Mouse (Mus musculus) midbrain, postnatal 0 days (tissue): ENCODE results near the gene Gpr149. TPM values are rescaled to one million over a fixed set of nuclear protein-coding genes. Genes with fewer than 3 reads are reported as not detected.

Experiments
- ATAC-seq: fragments of 200-750 bp; cut with Nextera tagmentation; 2 replicates; pipeline ENCODE4 v1.8.0; 2017; ENCODE audit warnings: moderate number of reproducible peaks, mild to moderate bottlenecking, moderate TSS enrichment, moderate library complexity; ENCODE audit not compliant: low FRiP score
- DNase-seq: peaks from one replicate; pipeline ENCODE4 v3.0.0-alpha.2; 2015; ENCODE audit warnings: low spot score
- H3K27ac ChIP-seq: fragments of 300-500 bp; sonication (generic); 2 replicates; pipeline ENCODE4 v1.5.1; 2014; ENCODE audit warnings: low read depth, mild to moderate bottlenecking, low read length, mixed read lengths
- H3K27me3 ChIP-seq: fragments of 300-500 bp; sonication (generic); 2 replicates; pipeline ENCODE4 v1.6.1; 2014; ENCODE audit warnings: low read length, control low read depth, mixed read lengths; ENCODE audit not compliant: insufficient read depth
- H3K36me3 ChIP-seq: fragments of 300-500 bp; sonication (generic); 2 replicates; pipeline ENCODE4 v1.6.1; 2014; ENCODE audit warnings: low read length, control low read depth, mixed read lengths; ENCODE audit not compliant: insufficient read depth
- H3K4me1 ChIP-seq: fragments of 300-500 bp; sonication (generic); 2 replicates; pipeline ENCODE4 v1.6.1; 2014; ENCODE audit warnings: mild to moderate bottlenecking, control low read depth, antibody characterized with exemption, low read length, mixed read lengths; ENCODE audit not compliant: insufficient read depth
- H3K4me2 ChIP-seq: fragments of 300-500 bp; sonication (generic); 2 replicates; pipeline ENCODE4 v1.6.1; 2014; ENCODE audit warnings: low read depth, mild to moderate bottlenecking, low read length, mixed read lengths; ENCODE audit not compliant: poor library complexity, severe bottlenecking
- H3K4me3 ChIP-seq: fragments of 300-500 bp; sonication (generic); 2 replicates; pipeline ENCODE4 v1.5.1; 2014; ENCODE audit warnings: low read depth, mild to moderate bottlenecking, low read length, moderate library complexity
- H3K9ac ChIP-seq: fragments of 300-500 bp; sonication (generic); replicated peaks from 2 replicates; pipeline ENCODE4 v1.6.1; 2014; ENCODE audit warnings: mild to moderate bottlenecking, low read length, moderate library complexity, mixed read lengths; ENCODE audit not compliant: poor library complexity, severe bottlenecking
- H3K9me3 ChIP-seq: fragments of 300-500 bp; sonication (generic); 2 replicates; pipeline ENCODE4 v1.6.1; 2016; ENCODE audit warnings: low read length, control low read depth
- CTCF ChIP-seq: IDR thresholded peaks from 2 replicates; pipeline ENCODE4 v1.5.1; 2016; ENCODE audit warnings: antibody characterized with exemption, mild to moderate bottlenecking
- WGBS: fragments of 180-500 bp; shearing (Covaris S2); extraction: QIAGEN DNeasy Blood & Tissue Kit; methylation state at CpG from one replicate; pipeline ENCODE4 v1.1.7; 2014; 5-methylcytosine and 5-hydroxymethylcytosine counted together
- polyA plus RNA-seq: library from polyadenylated mRNA; unstranded; fragments of >200 nt; fragmentation: Nextera tagmentation; extraction: Ambion mirVana; gene quantifications from 2 replicates; pipeline ENCODE4 v1.2.1, GENCODE M21; 2015
- total RNA-seq: library from RNA; depleted of rRNA; stranded (reverse); fragments of >200 nt; gene quantifications from 2 replicates; pipeline ENCODE4 v1.2.3, GENCODE M21; 2014; rRNA removed

The Gpr149 gene
- total RNA-seq (3.8 and 6.2 TPM in 2 replicates), polyA plus RNA-seq (4.3 and 4.8 TPM in 2 replicates)

DNA sequence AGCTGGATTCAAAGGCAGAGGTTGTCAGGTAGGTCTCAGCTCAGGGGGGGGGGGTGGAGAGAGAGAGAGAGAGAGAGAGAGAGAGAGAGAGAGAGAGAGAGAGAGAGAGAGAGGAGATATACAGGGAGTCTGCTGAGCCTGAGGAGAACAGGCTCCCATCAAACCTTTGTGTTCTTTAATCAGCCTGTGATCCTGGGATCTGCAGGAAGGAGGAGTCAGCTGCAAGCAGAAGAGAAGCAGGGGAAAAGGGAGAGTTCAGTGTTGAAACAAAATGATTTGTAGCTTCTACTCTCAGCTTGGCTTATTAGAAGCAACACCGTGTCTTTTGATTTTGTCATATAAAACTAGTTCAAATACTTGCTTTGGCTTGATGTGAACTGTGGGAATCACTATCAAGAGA is at the start of gene Gpr149:
TSS of gene Gpr149 (minus strand) at position 168 of the 400 bp plus-strand sequence.
- peak within 1 kb of the TSS; percentile 58 for H3K9ac ChIP-seq
- WGBS: 72% methylated on average over 1 of the region's 1 CpGs
- TF ChIP-seq CTCF: no peak
- peak within 1 kb of the TSS; percentile 64 for H3K4me3 ChIP-seq
- H3K4me1 ChIP-seq: 0 out of 2 replicates have a peak, but pooled peaks cover 4% of the 10 kb centered on the region
- no peaks in the 10 kb centered on the region for H3K27me3 ChIP-seq
- no peaks in the 10 kb centered on the region for H3K36me3 ChIP-seq
- ATAC-seq: no peak
- H3K9me3 ChIP-seq: no peaks in the 10 kb centered on the region
- no peak within 1 kb of the TSS for H3K27ac ChIP-seq
- peak within 1 kb of the TSS; percentile 70 for H3K4me2 ChIP-seq
- no peak for DNase-seq

DNA sequence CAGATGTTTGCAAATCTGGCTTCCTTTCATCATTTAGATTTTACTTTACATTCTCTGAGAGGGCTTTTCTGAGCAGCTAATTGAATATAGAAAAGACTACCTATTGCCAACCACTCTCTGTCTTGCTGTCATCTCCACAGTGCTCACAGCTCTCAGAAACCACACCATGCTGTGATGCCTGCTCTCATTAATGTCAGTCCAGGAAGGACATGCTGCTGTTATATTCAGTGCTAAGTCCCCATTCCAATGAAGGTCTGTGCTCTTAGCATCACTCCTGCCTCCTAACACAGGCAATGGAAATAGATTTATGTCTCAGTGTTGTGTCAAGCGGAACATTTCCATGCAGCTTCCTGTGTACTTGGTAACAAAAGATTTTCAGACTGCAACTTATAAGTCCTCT is 45.6 kb upstream of the Gpr149 start:
- no peaks in the 10 kb centered on the region for H3K4me1 ChIP-seq
- H3K36me3 ChIP-seq: no peaks in the 10 kb centered on the region
- H3K9me3 ChIP-seq: no peaks in the 10 kb centered on the region
- no peak overlapping the region for H3K4me2 ChIP-seq
- ATAC-seq (no peak), DNase-seq (peak; percentile 32)
- 68% methylated on average over 1 of the region's 1 CpGs for WGBS
- H3K27me3 ChIP-seq: no peaks in the 10 kb centered on the region
- H3K9ac ChIP-seq: no peak overlapping the region
- no peak overlapping the region for H3K27ac ChIP-seq
- H3K4me3 ChIP-seq: no peak overlapping the region
- TF ChIP-seq CTCF: no peak

DNA sequence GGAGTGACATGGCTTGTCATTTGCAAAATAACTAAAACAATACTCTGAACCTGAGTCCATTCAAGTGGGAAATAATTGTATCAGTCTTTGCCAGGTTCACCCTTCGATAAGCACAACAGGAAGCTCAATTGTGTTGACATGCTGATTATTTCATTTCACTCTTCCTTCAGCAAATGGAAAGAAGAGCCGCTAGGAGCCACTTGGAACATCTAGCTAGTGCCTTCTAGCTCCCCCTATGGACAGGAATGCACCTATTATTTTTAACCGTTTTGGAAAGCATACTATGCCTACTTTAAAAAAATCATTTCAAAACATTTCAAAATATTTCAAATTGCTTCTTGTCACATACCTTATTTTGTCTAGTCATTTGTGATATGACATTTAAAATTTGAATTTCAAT is 5.9 kb upstream of the Gpr149 start:
- Histone ChIP-seq H3K9ac (no peak overlapping the region), H3K27me3 (no peaks in the 10 kb centered on the region), H3K4me2 (no peak overlapping the region), H3K27ac (no peak overlapping the region), H3K4me3 (no peak overlapping the region), H3K9me3 (no peaks in the 10 kb centered on the region), H3K4me1 (no peaks in the 10 kb centered on the region), H3K36me3 (no peaks in the 10 kb centered on the region)
- TF ChIP-seq CTCF: 0 out of 2 replicates have a peak, but pooled peaks have one; percentile 1
- whole genome bisulfite sequencing: 69% methylated on average over 3 of the region's 3 CpGs
- peak; percentile 18 for DNase-seq
- ATAC-seq: no peak

DNA sequence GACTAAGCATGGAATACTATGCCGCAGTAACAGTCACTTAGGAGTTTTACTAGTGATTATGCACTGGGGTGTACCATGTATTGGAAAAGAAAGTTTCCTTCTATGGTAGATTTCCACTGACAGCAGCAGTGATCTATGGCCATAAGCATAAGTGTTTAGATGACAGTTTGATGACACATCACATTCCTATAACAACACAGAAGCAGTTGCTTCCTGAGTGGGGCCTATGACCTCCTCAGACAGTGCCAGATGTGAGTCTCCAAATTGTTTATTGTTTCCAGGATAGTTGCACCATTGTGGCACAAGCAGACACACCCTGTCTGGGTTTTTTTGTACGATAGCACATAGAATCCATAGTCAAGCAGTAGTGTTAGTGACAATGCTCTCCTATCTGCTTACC is 991 bp upstream of the Gpr149 start:
- Histone ChIP-seq H3K4me3 (no peak overlapping the region), H3K27ac (no peak overlapping the region), H3K4me2 (no peak overlapping the region), H3K9ac (no peak overlapping the region), H3K9me3 (no peaks in the 10 kb centered on the region), H3K27me3 (no peaks in the 10 kb centered on the region), H3K36me3 (no peaks in the 10 kb centered on the region), H3K4me1 (0 out of 2 replicates have a peak, but pooled peaks cover 4% of the 10 kb centered on the region)
- no peak for ATAC-seq
- 90% methylated on average over 2 of the region's 2 CpGs for WGBS
- TF ChIP-seq CTCF: no peak
- DNase-seq: no peak

DNA sequence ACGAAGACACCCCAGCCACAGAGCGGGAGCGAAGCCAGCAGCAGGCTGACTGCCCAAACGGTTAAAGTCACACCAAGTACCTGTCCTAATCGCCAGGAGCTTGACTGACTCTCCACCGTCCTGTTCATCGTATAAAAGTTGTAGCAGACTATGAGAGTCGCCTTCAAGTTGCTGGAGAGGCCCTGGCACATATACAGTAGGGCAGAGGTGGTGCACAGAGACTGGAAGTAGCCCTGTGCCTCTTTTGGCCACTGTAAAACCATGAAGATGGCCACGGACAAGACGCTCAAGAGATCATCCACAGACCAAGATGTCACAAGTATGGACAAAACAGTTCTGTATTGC is 921 bp downstream of the Gpr149 start:
- Histone ChIP-seq H3K9me3 (no peaks in the 10 kb centered on the region), H3K4me1 (0 out of 2 replicates have a peak, but pooled peaks cover 4% of the 10 kb centered on the region), H3K4me3 (peak overlapping the region; percentile 64), H3K36me3 (no peaks in the 10 kb centered on the region), H3K27me3 (no peaks in the 10 kb centered on the region), H3K4me2 (peak overlapping the region; percentile 70), H3K9ac (peak overlapping the region; percentile 58), H3K27ac (0 out of 2 replicates have a peak overlapping the region, but pooled peaks have one; percentile 27)
- no peak for TF ChIP-seq CTCF
- ATAC-seq (peak; percentile 45; the same call in 1 of the 2 replicates), DNase-seq (no peak)
- WGBS: 16% methylated on average over 10 of the region's 10 CpGs

DNA sequence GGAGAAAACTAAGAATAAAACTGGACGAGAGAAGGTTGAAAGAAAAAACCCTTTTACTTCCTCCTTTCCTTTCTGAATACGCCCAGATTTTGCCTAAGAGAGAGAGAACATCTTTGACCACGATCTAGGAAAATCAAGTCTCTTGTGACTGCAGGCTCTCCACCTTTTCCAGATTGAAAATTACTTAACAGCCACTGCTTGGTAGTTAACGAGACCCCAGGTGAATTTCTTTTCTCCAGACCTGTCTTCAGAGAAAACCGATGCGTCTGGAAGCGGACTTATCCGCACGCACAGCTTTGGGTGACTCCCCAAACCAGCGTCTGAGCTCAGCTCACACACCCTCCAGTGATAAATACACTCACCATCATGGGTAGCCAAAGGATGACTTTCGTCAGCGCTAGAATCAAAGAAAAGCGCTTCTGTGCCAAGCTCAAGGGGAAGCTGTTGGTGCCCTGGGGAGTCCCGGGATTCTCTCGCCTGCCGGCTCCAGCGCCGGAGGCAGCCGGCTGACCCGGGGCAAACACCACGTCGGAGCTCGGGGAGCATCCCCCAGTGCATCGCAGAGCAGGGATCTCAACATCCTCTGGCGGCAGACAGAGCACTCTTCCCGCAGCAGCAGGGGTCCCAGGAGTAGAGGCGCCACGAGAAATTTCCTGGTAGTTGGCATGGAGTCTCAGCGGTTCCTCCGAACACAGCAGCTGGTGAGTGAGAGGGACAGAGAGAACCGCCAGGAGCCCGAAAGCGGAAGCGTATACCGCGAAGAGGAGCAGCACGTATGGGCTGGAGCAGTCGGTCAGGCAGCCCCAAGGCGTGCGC is 1.5 kb downstream of the Gpr149 start:
- no peak for TF ChIP-seq CTCF
- Histone ChIP-seq H3K9me3 (no peaks in the 10 kb centered on the region), H3K4me3 (peak overlapping the region; percentile 64), H3K9ac (peak overlapping the region; percentile 58), H3K36me3 (no peaks in the 10 kb centered on the region), H3K27me3 (no peaks in the 10 kb centered on the region), H3K4me2 (peak overlapping the region; percentile 70), H3K4me1 (0 out of 2 replicates have a peak, but pooled peaks cover 4% of the 10 kb centered on the region), H3K27ac (peak overlapping the region; percentile 27; the same call in 1 of the 2 replicates)
- ATAC-seq (peak; percentile 72), DNase-seq (peak; percentile 36)
- WGBS: 1% methylated on average over 40 of the region's 40 CpGs
